Mouse (Mus musculus) brain, embryonic 18.5 days (tissue): ENCODE measurements around the gene Mcu.

Experiments
- DNase-seq: peaks from one replicate; pipeline ENCODE4 v3.0.0-alpha.2; 2012; ENCODE audit warnings: low read depth, low spot score

Gene Mcu

GRCm38 (mm10) chr10:59494917-59495316 is 121.6 kb downstream of the Mcu start:
- DNase-seq = no peak

- no peak for DNase-seq
Observed at GRCm38 (mm10) chr10:59494044-59494443, 122.4 kb downstream of the Mcu start.

GRCm38 (mm10) chr10:59490920-59491319 is 125.6 kb downstream of the Mcu start:
- DNase-seq = no peak

- DNase-seq = no peak
Observed at GRCm38 (mm10) chr10:59489411-59489810, 127.1 kb downstream of the Mcu start.

GRCm38 (mm10) chr10:59487351-59487750 is 129.1 kb downstream of the Mcu start:
- no peak for DNase-seq

- DNase-seq = no peak
Observed at GRCm38 (mm10) chr10:59484318-59484717, 132.2 kb downstream of the Mcu start.

GRCm38 (mm10) chr10:59481381-59481780 is 135.1 kb downstream of the Mcu start:
- no peak for DNase-seq

- DNase-seq = no peak
Observed at GRCm38 (mm10) chr10:59470451-59470850, 146.0 kb downstream of the Mcu start.

GRCm38 (mm10) chr10:59467297-59467696 is 149.2 kb downstream of the Mcu start:
- DNase-seq = no peak

GRCm38 (mm10) chr10:59466626-59467025 is 149.9 kb downstream of the Mcu start:
- DNase-seq = no peak

GRCm38 (mm10) chr10:59465546-59465945 is 150.9 kb downstream of the Mcu start:
- no peak for DNase-seq

GRCm38 (mm10) chr10:59462307-59462706 is 154.2 kb downstream of the Mcu start:
- DNase-seq = no peak

GRCm38 (mm10) chr10:59459767-59460166 is 156.7 kb downstream of the Mcu start:
- DNase-seq = no peak

GRCm38 (mm10) chr10:59454631-59455030 is 161.9 kb downstream of the Mcu start:
- no peak for DNase-seq

- DNase-seq = no peak
Observed at GRCm38 (mm10) chr10:59451839-59452238, 164.7 kb downstream of the Mcu start.

GRCm38 (mm10) chr10:59447546-59447945 is 168.9 kb downstream of the Mcu start:
- no peak for DNase-seq

GRCm38 (mm10) chr10:59446911-59447437 is 169.5 kb downstream of the Mcu start:
- DNase-seq = no peak

GRCm38 (mm10) chr10:59444635-59445034 is 171.9 kb downstream of the Mcu start:
- no peak for DNase-seq

GRCm38 (mm10) chr10:59444106-59444505 is 172.4 kb downstream of the Mcu start:
- DNase-seq = no peak

GRCm38 (mm10) chr10:59443212-59443611 is 173.3 kb downstream of the Mcu start:
- DNase-seq = no peak

- no peak for DNase-seq
Observed at GRCm38 (mm10) chr10:59441735-59442134, 174.8 kb downstream of the Mcu start, which contains the start of gene Oit3. Oit3 (minus strand) TSS chr10:59441778.

- DNase-seq = no peak
Observed at GRCm38 (mm10) chr10:59440177-59440576, 176.3 kb downstream of the Mcu start.

GRCm38 (mm10) chr10:59439508-59439931 is 177.0 kb downstream of the Mcu start:
- DNase-seq = no peak

- no peak for DNase-seq
Observed at GRCm38 (mm10) chr10:59438651-59439050, 177.8 kb downstream of the Mcu start.
